Mouse (Mus musculus) small intestine, adult 2 months (tissue): ENCODE data around the gene Tspan14.

Experiments used
- CTCF ChIP-seq: fragments of 200-500 bp; IDR thresholded peaks from 2 replicates; pipeline ENCODE4 v1.5.1; 2012; ENCODE audit warnings: low read depth, mild to moderate bottlenecking, control low read depth, inconsistent platforms, low read length, moderate library complexity, mixed read lengths; ENCODE audit not compliant: insufficient replicate concordance, insufficient read length; ENCODE audit errors: extremely low read depth
- POLR2A ChIP-seq: fragments of 200-500 bp; IDR thresholded peaks from 2 replicates; pipeline ENCODE4 v1.6.1; 2012; ENCODE audit warnings: low read depth, mild to moderate bottlenecking, control low read depth, inconsistent platforms, low read length, moderate library complexity

DNA sequence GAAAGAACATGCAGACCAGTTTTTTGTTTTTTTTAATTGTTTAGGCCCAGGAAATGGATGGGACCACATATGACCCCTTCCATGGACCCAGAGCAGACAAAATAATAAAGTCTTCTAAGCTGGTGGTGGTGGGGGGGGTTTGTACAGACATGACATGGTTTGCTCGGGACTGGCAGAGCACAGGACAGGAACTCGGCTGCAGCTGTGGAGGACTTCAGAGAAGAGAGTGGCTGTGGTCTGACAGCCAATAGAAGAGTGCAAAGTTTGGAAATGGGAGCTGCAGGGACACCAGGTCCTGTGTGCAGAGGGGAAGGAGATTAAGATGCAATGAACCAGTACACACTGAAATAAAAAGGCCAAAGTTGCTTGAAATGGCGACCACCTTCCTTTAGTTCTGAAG lies 7.0 kb downstream of the Tspan14 start:
- TF ChIP-seq CTCF, result no peak
- TF ChIP-seq POLR2A, result no peak
